Mouse (Mus musculus) spleen, embryonic (tissue): Measurements from ENCODE around the gene Kcnc1.

Experiments used
- CTCF ChIA-PET: fragments of 350-600 bp; sonication (Branson Sonifier 250); formaldehyde crosslinking; loops from one replicate; lab custom pipeline; 2022; lab: Charles Lee

Kcnc1 gene

DNA sequence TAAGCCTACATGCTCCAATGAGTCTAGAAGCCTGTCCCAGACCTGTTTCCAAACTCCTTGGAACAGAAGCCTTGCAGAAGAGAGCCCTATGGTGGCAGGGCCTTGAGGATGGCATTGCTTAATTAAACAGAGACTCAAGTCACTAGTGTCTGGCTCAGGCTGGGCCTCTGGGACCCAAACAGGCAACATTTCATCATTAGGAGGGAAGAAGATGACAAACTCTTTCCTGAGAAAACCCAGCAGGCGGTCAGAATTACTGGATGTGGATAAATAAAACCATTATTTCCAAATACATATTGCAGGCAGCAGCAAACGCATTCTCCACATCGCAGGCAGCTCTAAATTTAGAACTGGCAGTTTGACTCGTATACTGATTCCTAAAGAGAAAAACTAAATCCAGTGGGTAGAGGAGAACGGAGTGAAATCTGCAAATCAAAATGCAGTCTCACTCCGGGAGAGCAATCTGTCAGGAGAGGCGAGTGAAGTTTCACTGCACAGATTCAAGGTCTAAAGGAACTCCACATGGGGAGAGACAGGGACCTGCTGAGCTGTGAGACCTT lies 70.2 kb downstream of the Kcnc1 start:
- CTCF ChIA-PET: no interaction called here

DNA sequence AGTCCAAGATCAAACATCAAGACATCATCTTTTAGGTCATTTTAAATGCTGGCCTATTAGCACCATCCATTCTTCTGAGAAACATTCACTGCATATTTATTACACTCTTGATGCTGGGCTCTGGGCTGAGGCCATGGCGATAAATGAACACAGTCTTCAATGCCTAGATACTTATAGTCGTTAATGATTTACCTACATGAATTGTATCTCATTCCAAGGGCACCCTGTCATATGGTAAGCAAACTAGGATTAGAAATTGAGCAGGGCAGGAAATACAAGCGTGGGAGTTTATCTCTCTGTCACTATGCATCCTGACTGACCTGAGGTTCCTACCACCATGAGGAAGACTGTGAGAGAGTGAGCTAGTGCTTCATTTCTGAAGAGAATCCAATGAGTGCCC lies 73.2 kb downstream of the Kcnc1 start:
- CTCF ChIA-PET: no interaction called here

DNA sequence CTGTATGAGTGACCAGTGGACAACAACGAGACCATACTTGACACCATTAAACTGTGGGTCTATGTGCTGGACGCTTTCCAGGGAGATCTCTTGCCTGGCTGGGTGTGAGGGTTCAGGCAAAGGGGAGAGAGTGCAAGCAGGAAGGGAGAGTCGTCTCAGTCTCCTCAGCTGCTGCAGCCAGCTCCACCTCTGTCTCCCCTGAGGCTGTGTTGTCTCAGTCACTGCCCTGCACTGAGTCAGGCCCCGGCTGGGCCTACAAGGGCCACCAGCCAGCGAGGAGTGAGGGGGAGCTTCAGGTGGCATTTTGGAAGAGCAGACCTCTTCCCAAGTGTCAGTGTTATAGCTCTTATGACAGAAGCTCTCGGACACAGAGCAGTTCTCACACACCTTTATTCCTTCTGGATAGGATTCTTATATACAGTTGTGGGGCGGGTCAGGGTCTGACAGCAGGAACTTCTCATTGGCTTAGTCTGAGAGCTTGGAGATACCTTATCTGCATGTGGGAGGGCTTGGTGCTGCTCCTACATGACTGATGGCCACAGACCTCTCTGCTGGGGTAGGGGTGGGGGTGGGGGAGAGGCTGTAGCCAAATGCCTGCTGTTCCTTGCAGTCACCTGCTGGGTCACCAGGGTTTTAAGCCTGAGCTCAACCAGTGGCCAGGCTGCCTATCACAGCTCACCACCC lies 74.9 kb downstream of the Kcnc1 start:
- CTCF ChIA-PET: no interaction called here

DNA sequence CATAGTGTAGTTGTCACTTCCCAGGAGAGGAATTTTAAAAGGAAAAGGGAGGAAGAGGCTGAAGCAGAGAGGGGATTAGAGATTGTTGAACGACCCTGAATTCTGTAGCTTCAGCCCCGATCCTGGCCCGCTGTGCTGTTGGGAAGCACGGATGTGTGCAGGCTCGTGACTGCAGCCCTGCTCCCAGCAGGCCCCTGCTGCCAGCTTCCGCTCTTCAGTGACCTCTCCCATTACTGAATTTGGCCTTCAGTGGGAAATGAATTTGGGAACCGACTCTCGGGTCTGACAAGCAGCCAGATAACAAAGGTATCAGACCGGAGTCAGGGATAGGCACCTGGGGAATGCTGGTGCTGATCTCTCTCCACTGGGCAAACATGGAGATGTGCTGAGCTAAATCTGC lies 76.8 kb downstream of the Kcnc1 start:
- CTCF ChIA-PET: no interaction called here

DNA sequence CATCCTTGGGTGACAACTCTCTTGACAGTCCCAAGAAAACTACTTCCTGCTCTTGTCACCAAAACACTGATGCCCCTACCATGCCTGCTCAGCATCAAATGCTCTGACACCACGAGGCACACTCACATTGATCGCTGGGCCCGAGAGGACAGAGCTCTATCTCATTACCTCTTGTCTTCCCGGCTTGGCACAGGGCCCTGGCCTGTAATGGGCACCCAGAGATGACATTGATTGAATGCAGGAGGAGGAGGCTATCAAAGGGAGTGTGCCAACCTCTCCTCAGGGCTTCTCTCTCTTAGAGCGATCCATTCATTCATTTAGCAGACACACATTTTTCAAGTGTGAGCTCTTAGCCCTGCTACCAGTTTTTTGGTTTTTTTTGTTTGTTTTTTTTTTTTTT lies 79.2 kb downstream of the Kcnc1 start:
- CTCF ChIA-PET: no interaction called here

DNA sequence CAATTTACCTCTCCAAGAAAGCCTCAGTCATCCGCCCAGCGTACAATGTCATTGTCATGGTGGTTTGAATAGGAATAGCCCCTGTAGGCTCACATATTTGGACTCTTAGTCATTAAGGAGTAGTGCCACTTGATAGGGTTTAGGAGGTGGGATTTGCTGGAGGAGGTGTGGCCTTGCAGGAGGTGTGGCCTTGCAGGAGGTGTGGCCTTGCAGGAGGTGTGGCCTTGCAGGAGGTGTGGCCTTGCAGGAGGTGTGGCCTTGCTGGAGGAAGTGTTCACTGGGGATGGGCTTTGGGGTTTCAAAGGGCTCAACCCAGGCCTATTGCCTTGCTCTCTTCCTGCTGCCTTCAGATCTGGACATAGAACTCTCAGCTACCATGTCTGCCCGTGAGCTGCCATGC lies 81.2 kb downstream of the Kcnc1 start:
- CTCF ChIA-PET: no interaction called here

DNA sequence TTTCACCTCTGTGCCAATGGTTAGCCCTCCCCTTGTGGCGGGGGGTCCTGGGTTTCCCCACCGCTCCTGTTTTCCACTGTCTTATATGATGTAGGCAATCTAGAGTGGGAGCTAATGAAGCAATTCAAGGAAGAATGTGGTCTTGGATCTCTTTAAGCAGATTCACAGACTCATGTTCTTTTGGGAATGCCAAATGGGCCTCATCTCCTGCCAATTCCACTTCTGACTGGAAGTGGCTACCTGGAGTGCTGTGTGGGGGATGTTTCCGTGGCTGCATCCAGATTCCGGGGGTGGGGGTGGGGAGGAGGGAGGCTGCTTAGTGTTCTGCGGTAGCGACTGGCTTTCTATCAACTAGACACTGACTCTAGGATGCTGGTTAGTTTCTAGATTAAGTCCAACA lies 83.5 kb downstream of the Kcnc1 start:
- CTCF ChIA-PET: no interaction called here

DNA sequence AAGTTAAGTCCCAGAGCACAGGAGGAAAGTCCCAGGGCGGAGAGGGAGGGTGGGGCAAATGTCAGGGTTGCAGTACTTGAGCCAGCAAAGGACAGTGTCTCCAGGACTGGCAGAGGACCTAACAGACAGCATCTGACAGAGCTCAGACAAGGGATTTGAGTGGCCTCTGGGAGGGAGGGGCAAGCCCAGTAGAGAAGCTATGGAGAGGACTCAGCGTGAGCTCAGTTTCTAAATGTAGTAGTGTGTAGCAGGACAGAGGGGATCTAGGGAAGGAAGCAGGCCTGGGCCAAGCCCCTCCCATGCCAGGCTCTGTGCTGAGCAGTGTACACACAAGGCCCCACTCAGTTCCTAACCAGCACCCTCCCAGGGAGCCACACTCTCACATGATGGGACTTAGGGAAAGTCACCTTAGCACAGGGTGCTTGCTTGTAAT lies 85.8 kb downstream of the Kcnc1 start:
- CTCF ChIA-PET: no interaction called here

DNA sequence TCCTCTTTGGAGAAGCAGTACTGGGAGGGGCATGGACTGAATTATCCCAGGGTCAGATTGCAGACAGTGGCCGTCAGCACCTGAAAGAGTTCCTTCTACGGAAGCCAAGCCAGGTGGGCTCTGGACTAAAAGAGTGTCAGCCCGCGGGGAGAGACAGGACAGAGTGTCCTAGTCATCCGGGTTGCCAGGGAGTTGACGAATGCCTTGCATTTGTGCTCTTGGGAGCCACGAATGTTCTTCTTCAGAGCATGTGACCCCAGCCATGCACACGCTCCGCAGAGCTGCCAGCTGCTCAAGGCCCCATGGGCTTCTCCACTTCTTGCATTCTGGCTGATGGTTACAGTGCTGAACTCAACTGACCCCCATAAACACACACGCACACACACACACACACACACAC lies 86.8 kb downstream of the Kcnc1 start:
- CTCF ChIA-PET: no interaction called here

DNA sequence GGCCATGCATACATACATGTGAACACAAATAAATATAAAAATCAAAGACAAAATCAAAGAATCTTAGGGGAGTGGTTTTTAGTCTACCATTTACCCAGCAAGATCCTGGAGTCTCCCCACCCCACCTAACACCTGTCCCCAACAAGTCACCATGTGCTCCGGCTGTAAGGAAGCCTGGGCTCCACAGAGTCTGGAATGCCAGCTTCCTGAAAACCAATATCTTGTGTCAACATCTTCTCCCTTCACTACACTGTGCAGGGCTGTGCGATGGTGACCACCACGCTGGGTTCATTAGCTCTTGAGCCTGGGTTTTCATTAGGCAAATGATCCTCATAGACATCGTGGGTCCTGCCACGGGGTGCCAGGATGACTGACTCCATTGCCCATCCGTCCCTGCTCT lies 87.9 kb downstream of the Kcnc1 start:
- CTCF ChIA-PET: no interaction called here

DNA sequence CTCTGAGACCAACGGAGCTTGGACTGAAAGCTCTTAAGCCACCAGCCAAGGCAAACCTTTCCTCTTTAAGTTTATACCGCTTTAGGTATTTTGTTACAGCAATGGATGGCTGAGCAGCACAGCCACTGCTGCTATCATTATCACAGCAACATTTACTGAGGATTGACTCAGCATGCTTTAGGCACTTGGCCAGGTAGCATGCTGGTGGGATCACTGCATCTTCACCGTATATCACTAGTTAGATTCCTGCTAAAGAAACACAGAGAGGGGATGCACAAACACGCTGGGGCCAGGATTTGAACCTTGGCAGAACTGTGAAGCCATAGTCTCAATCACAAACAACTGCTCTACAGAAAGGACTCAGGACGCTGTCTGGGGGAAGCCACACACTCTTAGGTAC lies 90.5 kb downstream of the Kcnc1 start:
- CTCF ChIA-PET: no interaction called here

DNA sequence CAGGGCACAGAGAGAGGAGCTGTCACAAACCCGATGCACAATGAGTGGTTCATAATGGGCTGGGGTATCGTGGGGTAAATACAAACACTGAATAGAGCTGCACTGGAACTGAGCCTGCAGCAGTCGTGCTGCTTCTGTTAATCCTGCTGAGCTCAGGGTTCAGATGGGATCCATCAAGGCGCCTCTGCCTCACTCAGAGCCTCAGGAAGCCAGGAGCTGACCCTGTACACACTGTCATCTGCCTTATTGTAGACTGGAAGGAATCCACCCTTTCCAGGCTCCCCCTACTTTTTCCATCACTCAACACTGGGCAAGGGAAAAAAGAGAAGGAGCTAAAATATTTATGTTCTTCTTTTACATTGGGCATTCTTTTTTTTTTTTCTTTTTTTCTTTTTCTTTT lies 91.1 kb downstream of the Kcnc1 start:
- CTCF ChIA-PET: no interaction called here
